Mouse (Mus musculus) large intestine, adult 2 months (tissue): ENCODE measurements around the gene Adra1b. TPM values are rescaled to one million over a fixed set of nuclear protein-coding genes. Genes with fewer than 3 reads are reported as not detected.

Experiments used
- DNase-seq: peaks from one replicate; pipeline ENCODE4 v3.0.0-alpha.2; 2012; ENCODE audit warnings: low read depth, low spot score
- WGBS: fragments of 180-500 bp; shearing (Covaris S2); methylation state at CpG from one replicate; pipeline ENCODE4 v1.1.7; 2018; 5-methylcytosine and 5-hydroxymethylcytosine counted together
- polyA plus RNA-seq: library from polyadenylated mRNA; depleted of rRNA; stranded (reverse); fragments of >200 nt; gene quantifications from 2 replicates; pipeline ENCODE4 v1.2.3, GENCODE M21; 2012; rRNA removed

Gene Adra1b
- 0.48 and 0.52 TPM in 2 replicates for polyA plus RNA-seq

GRCm38 (mm10) chr11:43901051-43901654, at the start of gene Adra1b:
TSS of gene Adra1b (minus strand) at chr11:43901210.
- 45% methylated on average over 6 of the region's 6 CpGs for WGBS
- DNase-seq = no peak

- DNase-seq = no peak
- 81% methylated on average over 1 of the region's 1 CpGs for WGBS
Measured at GRCm38 (mm10) chr11:43950274-43950673, 49.3 kb upstream of the Adra1b start.

GRCm38 (mm10) chr11:43943781-43944180, 42.8 kb upstream of the Adra1b start:
- WGBS = 83% methylated on average over 2 of the region's 2 CpGs
- DNase-seq = no peak

GRCm38 (mm10) chr11:43943167-43943566, 42.2 kb upstream of the Adra1b start:
- no peak for DNase-seq
- 70% methylated on average over 1 of the region's 1 CpGs for WGBS

GRCm38 (mm10) chr11:43940501-43941202, 39.6 kb upstream of the Adra1b start:
- DNase-seq = no peak
- 91% methylated on average over 6 of the region's 6 CpGs for WGBS

GRCm38 (mm10) chr11:43936023-43936422, 35.0 kb upstream of the Adra1b start:
- WGBS = 95% methylated on average over 2 of the region's 2 CpGs
- DNase-seq = no peak

- DNase-seq = no peak
- WGBS = 16% methylated on average over 6 of the region's 6 CpGs
Measured at GRCm38 (mm10) chr11:43933480-43933879, 32.5 kb upstream of the Adra1b start.

GRCm38 (mm10) chr11:43933000-43933399, 32.0 kb upstream of the Adra1b start:
- DNase-seq = no peak
- 90% methylated on average over 4 of the region's 4 CpGs for WGBS

- DNase-seq = no peak
- 95% methylated on average over 2 of the region's 2 CpGs for WGBS
Measured at GRCm38 (mm10) chr11:43930191-43930590, 29.2 kb upstream of the Adra1b start.

- WGBS = 42% methylated on average over 5 of the region's 5 CpGs
- no peak for DNase-seq
Measured at GRCm38 (mm10) chr11:43929706-43930105, 28.7 kb upstream of the Adra1b start.

GRCm38 (mm10) chr11:43929178-43929577, 28.2 kb upstream of the Adra1b start:
- WGBS = 16% methylated on average over 5 of the region's 5 CpGs
- DNase-seq = peak; percentile 88

- WGBS = 83% methylated on average over 8 of the region's 8 CpGs
- no peak for DNase-seq
Measured at GRCm38 (mm10) chr11:43927133-43927815, 26.3 kb upstream of the Adra1b start.

- no peak for DNase-seq
- 86% methylated on average over 6 of the region's 6 CpGs for WGBS
Measured at GRCm38 (mm10) chr11:43926163-43926562, 25.2 kb upstream of the Adra1b start.

GRCm38 (mm10) chr11:43925584-43925983, 24.6 kb upstream of the Adra1b start:
- no peak for DNase-seq
- WGBS = 73% methylated on average over 6 of the region's 6 CpGs

GRCm38 (mm10) chr11:43921701-43922100, 20.7 kb upstream of the Adra1b start:
- DNase-seq = no peak
- 50% methylated on average over 2 of the region's 2 CpGs for WGBS

- WGBS = 30% methylated on average over 7 of the region's 7 CpGs
- DNase-seq = no peak
Measured at GRCm38 (mm10) chr11:43919492-43920055, 18.6 kb upstream of the Adra1b start.

- no peak for DNase-seq
- WGBS = 33% methylated on average over 12 of the region's 12 CpGs
Measured at GRCm38 (mm10) chr11:43914552-43915447, 13.8 kb upstream of the Adra1b start.

- 89% methylated on average over 16 of the region's 16 CpGs for WGBS
- DNase-seq = no peak
Measured at GRCm38 (mm10) chr11:43912136-43912888, 11.3 kb upstream of the Adra1b start.

- DNase-seq = no peak
- WGBS = 84% methylated on average over 6 of the region's 6 CpGs
Measured at GRCm38 (mm10) chr11:43911646-43912045, 10.6 kb upstream of the Adra1b start.
